Mouse (Mus musculus) heart, adult 2 months (tissue): ENCODE measurements around the gene Defb21. TPM values are rescaled to one million over a fixed set of nuclear protein-coding genes. Genes with fewer than 3 reads are reported as not detected.

Experiments
- DNase-seq, 2 experiments: peaks; one replicate each; pipeline ENCODE4 v3.0.0; 2021
- H3K27ac ChIP-seq: fragments of 200-600 bp; 2 replicates; pipeline ENCODE4 v1.8.1; 2022
- H3K27me3 ChIP-seq: fragments of 200-500 bp; 2 replicates; pipeline ENCODE4 v1.6.1; 2012; ENCODE audit warnings: mild to moderate bottlenecking, low read length, inconsistent platforms, mixed read lengths; ENCODE audit not compliant: control insufficient read depth, insufficient read depth
- H3K36me3 ChIP-seq: fragments of 200-500 bp; 2 replicates; pipeline ENCODE4 v1.6.1; 2012; ENCODE audit warnings: low read length, inconsistent platforms; ENCODE audit not compliant: control insufficient read depth, insufficient read depth
- H3K4me1 ChIP-seq: fragments of 200-500 bp; 2 replicates; pipeline ENCODE4 v1.6.1; 2011; ENCODE audit warnings: low read length; ENCODE audit not compliant: control insufficient read depth, insufficient read depth
- H3K4me3 ChIP-seq: fragments of 200-600 bp; 2 replicates; pipeline ENCODE4 v1.8.1; 2022
- H3K79me2 ChIP-seq: fragments of 200-500 bp; replicated peaks from 2 replicates; pipeline ENCODE4 v1.6.1; 2012; ENCODE audit warnings: mild to moderate bottlenecking, inconsistent platforms, low read length, moderate library complexity, mixed read lengths; ENCODE audit not compliant: control insufficient read depth, insufficient read depth
- H3K9ac ChIP-seq: fragments of 200-500 bp; 2 replicates; pipeline ENCODE4 v1.6.1; 2012; ENCODE audit warnings: low read depth, mild to moderate bottlenecking, control low read depth, inconsistent platforms, low read length, mixed read lengths
- CTCF ChIP-seq: fragments of 200-600 bp; IDR thresholded peaks from 2 replicates; pipeline ENCODE4 v1.8.1; 2022; ENCODE audit warnings: antibody characterized with exemption, mild to moderate bottlenecking, moderate library complexity
- EP300 ChIP-seq: fragments of 200-500 bp; IDR thresholded peaks from 2 replicates; pipeline ENCODE4 v1.6.1; 2011; ENCODE audit warnings: low read depth, low read length, control low read depth; ENCODE audit not compliant: insufficient read depth
- POLR2A ChIP-seq: fragments of 200-500 bp; IDR thresholded peaks from 2 replicates; pipeline ENCODE4 v1.6.1; 2011; ENCODE audit warnings: mild to moderate bottlenecking, low read depth, low read length, control low read depth; ENCODE audit not compliant: insufficient read depth
- WGBS: fragments of 180-500 bp; shearing (Covaris S2); methylation state at CpG from one replicate; pipeline ENCODE4 v1.1.7; 2018; 5-methylcytosine and 5-hydroxymethylcytosine counted together
- intact Hi-C: fragments of 180-260 bp; cut with DNase I; formaldehyde crosslinking; loops from one replicate; pipeline ENCODE4 v1.15.1; 2025
- polyA plus RNA-seq: library from polyadenylated mRNA; depleted of rRNA; stranded (reverse); fragments of >200 nt; gene quantifications from 2 replicates; pipeline ENCODE4 v1.2.3, GENCODE M21; 2012
- total RNA-seq, 2 experiments: library from RNA; stranded (reverse); gene quantifications; 2 replicates each; pipeline ENCODE4 v1.2.3; 2021

Gene Defb21
- total and polyA plus RNA-seq, 3 experiments, result not detected

DNA sequence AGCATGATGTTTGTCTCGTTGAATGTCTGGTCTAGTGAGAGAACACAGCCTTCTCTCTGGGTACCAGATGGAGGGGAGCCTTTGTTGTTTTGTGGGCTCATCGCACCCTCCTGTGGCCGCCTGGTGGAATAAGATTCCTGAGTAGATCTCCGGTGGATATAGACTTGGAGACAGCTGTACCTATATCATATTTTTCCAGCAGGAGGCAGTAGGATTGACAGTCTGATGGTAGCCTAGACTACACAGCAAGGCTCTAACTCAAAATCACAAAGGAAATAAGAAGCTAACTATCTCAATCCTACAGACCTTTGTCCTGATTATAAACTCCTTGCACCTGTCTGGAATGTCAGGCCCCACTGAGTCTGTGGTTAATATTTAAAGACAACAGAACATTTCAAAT, 27.9 kb upstream of the Defb21 start:
- TF ChIP-seq EP300, result no peak
- no peak for TF ChIP-seq POLR2A
- peak; percentile 49 for TF ChIP-seq CTCF
- WGBS, result 27% methylated on average over 4 of the region's 4 CpGs
- intact Hi-C loops, result loop anchor here (5.0 kb wide), 1 partner anchor 92 kb away; no protein-coding TSS in a partner anchor
- Histone ChIP-seq H3K79me2 (no peaks in the 10 kb centered on the region), H3K27ac (no peak overlapping the region), H3K4me3 (no peak overlapping the region), H3K9ac (no peak overlapping the region), H3K36me3 (no peaks in the 10 kb centered on the region), H3K27me3 (no peaks in the 10 kb centered on the region), H3K4me1 (no peaks in the 10 kb centered on the region)
- no peak for DNase-seq

GRCm38 (mm10) chr2:152548124-152548523, 24.4 kb upstream of the Defb21 start:
- Histone ChIP-seq H3K4me3 (no peak overlapping the region), H3K79me2 (no peaks in the 10 kb centered on the region), H3K9ac (no peak overlapping the region), H3K27ac (no peak overlapping the region), H3K4me1 (no peaks in the 10 kb centered on the region), H3K36me3 (no peaks in the 10 kb centered on the region), H3K27me3 (no peaks in the 10 kb centered on the region)
- no peak for DNase-seq
- whole genome bisulfite sequencing, result 68% methylated on average over 5 of the region's 5 CpGs
- TF ChIP-seq CTCF, result no peak
- no peak for TF ChIP-seq POLR2A
- TF ChIP-seq EP300, result no peak
- intact Hi-C loops, result no loop called here

DNA sequence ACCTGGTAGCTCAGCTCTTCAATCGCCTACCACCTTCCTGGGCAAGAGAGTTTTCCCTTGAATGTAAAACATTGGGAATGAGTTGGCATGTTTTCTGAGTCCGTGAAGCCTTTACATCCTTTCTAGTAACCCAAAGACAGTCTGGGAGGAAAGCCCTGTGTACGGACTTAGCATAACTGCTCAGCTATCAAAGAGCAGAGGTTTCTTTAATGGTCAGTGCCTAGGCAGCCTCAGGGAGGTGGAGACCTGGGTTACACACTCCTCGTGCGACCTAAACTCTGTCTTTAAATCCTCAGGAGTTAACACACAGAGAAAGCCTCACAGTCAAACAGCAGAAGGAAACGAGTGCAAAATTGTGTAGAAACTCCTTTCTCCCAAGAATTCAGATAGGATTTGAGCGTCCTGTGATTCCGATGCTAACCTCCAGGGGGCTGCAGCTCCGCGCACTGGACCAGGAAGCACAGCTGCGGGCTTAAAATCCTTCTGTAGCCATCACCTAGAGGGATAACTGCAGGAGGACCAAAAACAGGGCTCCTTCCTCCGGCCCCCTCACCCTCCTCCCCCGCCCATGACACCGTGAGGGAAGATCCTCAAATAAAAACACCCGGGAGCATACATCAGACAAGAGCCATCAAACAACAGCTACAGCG, 18.6 kb upstream of the Defb21 start:
- TF ChIP-seq CTCF, result peak; percentile 91
- TF ChIP-seq POLR2A, result no peak
- no peaks in the 10 kb centered on the region for H3K27me3 ChIP-seq
- DNase-seq, result peak; percentile 20 to 65
- intact Hi-C loops, result loop anchor here (1.0 kb wide), 1 partner anchor 50 kb away; the partner anchor contains the start of gene Defb36
- H3K36me3 ChIP-seq, result no peaks in the 10 kb centered on the region
- no peak overlapping the region for H3K27ac ChIP-seq
- no peaks in the 10 kb centered on the region for H3K79me2 ChIP-seq
- H3K4me3 ChIP-seq, result no peak overlapping the region
- WGBS, result 11% methylated on average over 16 of the region's 16 CpGs
- no peak overlapping the region for H3K9ac ChIP-seq
- H3K4me1 ChIP-seq, result no peaks in the 10 kb centered on the region

GRCm38 (mm10) chr2:152556655-152557054, 15.9 kb upstream of the Defb21 start:
- no peak for DNase-seq
- no peak for TF ChIP-seq POLR2A
- no peak for TF ChIP-seq EP300
- no peak for TF ChIP-seq CTCF
- intact Hi-C loops, result no loop called here

DNA sequence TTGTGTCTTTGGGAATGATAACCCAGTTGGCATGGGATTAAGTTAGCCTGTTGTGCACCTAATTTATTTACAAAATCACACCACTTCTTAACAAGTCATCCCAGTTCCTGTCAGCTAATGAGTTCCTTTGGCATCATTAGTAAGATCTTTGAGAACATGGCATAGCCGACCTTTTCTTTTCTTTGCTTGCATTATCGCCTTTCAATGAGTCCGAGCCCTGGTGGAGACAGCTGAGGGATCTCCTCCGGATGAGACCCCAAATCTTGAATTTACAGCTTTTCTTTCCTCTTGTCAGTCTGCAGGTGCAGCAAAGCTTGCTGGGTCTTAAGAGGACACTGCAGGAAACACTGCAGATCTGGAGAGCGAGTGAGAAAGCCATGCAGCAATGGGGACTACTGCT, 3.5 kb upstream of the Defb21 start, which contains the start of gene Gm17416:
Gene Gm17416 (plus strand): TSS at position 301 of the 400 bp plus-strand sequence.
- Histone ChIP-seq H3K4me3 (no peak within 1 kb of the TSS), H3K4me1 (no peaks in the 10 kb centered on the region), H3K27ac (no peak within 1 kb of the TSS), H3K36me3 (no peaks in the 10 kb centered on the region), H3K27me3 (no peaks in the 10 kb centered on the region), H3K9ac (no peak within 1 kb of the TSS), H3K79me2 (no peaks in the 10 kb centered on the region)
- TF ChIP-seq EP300 (no peak), POLR2A (no peak), CTCF (no peak)
- intact Hi-C loops, result no loop called here
- 82% methylated on average over 5 of the region's 5 CpGs for WGBS
- DNase-seq, result no peak

More at GRCm38 (mm10) chr2:152556655-152557054, 15.9 kb upstream of the Defb21 start:
- Histone ChIP-seq H3K36me3 (no peaks in the 10 kb centered on the region), H3K27me3 (no peaks in the 10 kb centered on the region), H3K9ac (no peak overlapping the region), H3K79me2 (no peaks in the 10 kb centered on the region), H3K4me1 (no peaks in the 10 kb centered on the region), H3K4me3 (no peak overlapping the region), H3K27ac (no peak overlapping the region)
- WGBS, result 80% methylated on average over 7 of the region's 7 CpGs

DNA sequence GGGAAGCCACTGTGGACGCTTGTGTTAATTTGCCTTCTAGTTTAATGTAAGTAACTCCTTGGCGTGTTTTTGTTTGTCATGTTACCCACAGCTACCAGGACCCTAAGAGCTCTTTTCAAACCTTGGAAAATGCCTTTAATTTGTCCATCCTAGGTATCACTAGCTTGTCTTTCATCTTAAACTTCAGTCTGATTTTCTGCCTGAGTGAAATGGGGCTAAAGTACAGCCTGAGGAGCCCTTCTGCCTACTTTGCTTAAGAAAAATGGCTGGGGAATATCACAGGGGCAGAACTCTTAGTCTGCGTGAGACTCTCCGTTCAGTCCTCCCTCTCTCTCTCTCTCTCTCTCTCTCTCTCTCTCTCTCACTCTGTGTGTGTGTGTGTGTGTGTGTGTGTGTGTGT, 2.7 kb upstream of the Defb21 start:
- H3K9ac ChIP-seq, result no peak overlapping the region
- intact Hi-C loops, result no loop called here
- H3K4me3 ChIP-seq, result no peak overlapping the region
- no peaks in the 10 kb centered on the region for H3K36me3 ChIP-seq
- no peaks in the 10 kb centered on the region for H3K79me2 ChIP-seq
- WGBS, result 81% methylated on average over 4 of the region's 4 CpGs
- H3K27ac ChIP-seq, result no peak overlapping the region
- no peak for DNase-seq
- H3K4me1 ChIP-seq, result no peaks in the 10 kb centered on the region
- no peak for TF ChIP-seq CTCF
- no peak for TF ChIP-seq EP300
- TF ChIP-seq POLR2A, result no peak
- no peaks in the 10 kb centered on the region for H3K27me3 ChIP-seq
